Mouse (Mus musculus) testis, adult 2 months (tissue): ENCODE measurements around the gene 1600014C23Rik. TPM values are rescaled to one million over a fixed set of nuclear protein-coding genes. Genes with fewer than 3 reads are reported as not detected.

ENCODE experiments used
- H3K27ac ChIP-seq: fragments of 200-500 bp; 2 replicates; pipeline ENCODE4 v1.5.1; 2012; ENCODE audit warnings: low read depth, low read length; ENCODE audit not compliant: control insufficient read depth, insufficient read depth
- H3K27me3 ChIP-seq: fragments of 200-500 bp; 2 replicates; pipeline ENCODE4 v1.6.1; 2012; ENCODE audit warnings: mild to moderate bottlenecking, low read length, moderate library complexity; ENCODE audit not compliant: control insufficient read depth, insufficient read depth
- H3K36me3 ChIP-seq: fragments of 200-500 bp; 2 replicates; pipeline ENCODE4 v1.6.1; 2012; ENCODE audit warnings: mild to moderate bottlenecking, low read length; ENCODE audit not compliant: control insufficient read depth, insufficient read depth
- H3K4me1 ChIP-seq: fragments of 200-500 bp; 2 replicates; pipeline ENCODE4 v1.6.1; 2012; ENCODE audit warnings: low read length; ENCODE audit not compliant: control insufficient read depth, insufficient read depth
- H3K4me3 ChIP-seq: fragments of 200-500 bp; 2 replicates; pipeline ENCODE4 v1.5.1; 2012; ENCODE audit warnings: low read depth, mild to moderate bottlenecking, low read length, moderate library complexity, mixed read lengths; ENCODE audit not compliant: control insufficient read depth
- CTCF ChIP-seq: fragments of 200-500 bp; IDR thresholded peaks from 2 replicates; pipeline ENCODE4 v1.5.1; 2012; ENCODE audit warnings: low read depth, mild to moderate bottlenecking, inconsistent platforms, low read length, moderate library complexity; ENCODE audit not compliant: control insufficient read depth, insufficient read depth, insufficient replicate concordance
- POLR2A ChIP-seq: fragments of 200-500 bp; IDR thresholded peaks from 2 replicates; pipeline ENCODE4 v1.6.1; 2012; ENCODE audit warnings: low read depth, mild to moderate bottlenecking, inconsistent platforms, low read length, moderate library complexity; ENCODE audit not compliant: control insufficient read depth
- polyA plus RNA-seq: library from polyadenylated mRNA; depleted of rRNA; stranded (reverse); fragments of >200 nt; gene quantifications from 2 replicates; pipeline ENCODE4 v1.2.3, GENCODE M21; 2012

Gene 1600014C23Rik
- polyA plus RNA-seq, 1 experiment: 0.36 TPM

DNA sequence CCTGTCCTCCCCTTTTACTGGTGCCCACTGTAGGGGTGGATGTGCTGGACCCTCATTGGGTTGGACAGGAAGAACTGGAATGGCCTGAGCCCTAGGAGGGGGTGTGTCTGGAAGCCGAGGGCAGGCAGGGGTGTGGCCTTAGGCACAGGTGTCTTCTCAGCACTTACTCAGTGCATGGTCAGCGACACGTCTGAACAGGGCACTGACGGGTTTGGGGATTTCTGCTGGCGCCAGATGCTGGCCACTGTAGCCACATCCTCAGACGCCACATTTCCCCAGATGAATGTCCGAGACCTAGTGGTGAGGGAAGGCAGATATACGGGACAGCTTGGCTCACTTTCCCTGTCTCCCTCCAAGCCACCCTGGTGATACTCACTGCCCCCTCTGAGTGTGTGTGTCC is 18.4 kb upstream of the 1600014C23Rik start:
- Histone ChIP-seq H3K4me3 (no peak overlapping the region), H3K27ac (no peak overlapping the region), H3K36me3 (no peaks in the 10 kb centered on the region), H3K27me3 (no peaks in the 10 kb centered on the region), H3K4me1 (peaks cover 12% of the 10 kb centered on the region)
- TF ChIP-seq CTCF: no peak
- TF ChIP-seq POLR2A: no peak

DNA sequence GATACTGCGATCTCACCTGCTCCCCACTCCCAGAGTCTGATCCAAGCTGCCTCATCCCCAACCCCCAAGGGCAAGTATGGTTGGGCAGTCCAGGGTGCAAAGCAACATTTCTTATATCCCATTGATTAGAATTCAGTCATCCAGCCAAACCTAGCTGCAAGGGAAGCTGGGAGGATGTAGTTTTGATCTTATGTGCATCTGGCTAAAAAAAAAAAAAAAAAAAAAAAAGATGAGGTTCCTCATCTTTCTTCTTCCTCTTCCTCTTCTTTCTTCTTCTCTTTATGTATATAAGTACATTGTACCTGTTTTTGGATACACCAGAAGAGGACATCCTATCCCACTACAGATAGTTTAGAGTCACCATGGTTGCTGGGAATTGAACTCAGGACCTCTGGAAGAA is 17.7 kb upstream of the 1600014C23Rik start:
- Histone ChIP-seq H3K27me3 (no peaks in the 10 kb centered on the region), H3K4me3 (no peak overlapping the region), H3K36me3 (no peaks in the 10 kb centered on the region), H3K4me1 (peaks cover 12% of the 10 kb centered on the region), H3K27ac (no peak overlapping the region)
- TF ChIP-seq POLR2A: no peak
- no peak for TF ChIP-seq CTCF

DNA sequence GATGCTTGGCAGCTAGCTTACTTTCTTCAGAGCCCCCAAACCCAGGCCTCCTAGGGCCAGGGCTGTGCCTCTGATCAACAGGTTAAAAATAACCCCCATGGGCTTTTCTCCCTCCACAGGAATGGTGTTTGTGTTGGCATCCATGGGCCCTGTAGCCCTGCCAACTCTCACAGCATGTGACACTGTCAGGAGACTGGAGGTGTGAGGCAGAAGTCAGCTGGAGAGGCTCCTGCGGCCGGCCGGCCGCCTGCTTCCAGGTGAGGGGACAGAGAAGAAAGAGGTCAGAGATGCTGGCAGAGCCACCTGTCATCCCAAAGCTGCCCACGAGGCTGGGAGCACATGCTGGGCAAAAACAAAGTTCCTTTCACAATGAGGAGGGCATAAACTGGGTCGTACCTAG is 15.5 kb upstream of the 1600014C23Rik start:
- peak overlapping the region; percentile 78; the same call in 1 of the 2 replicates for H3K4me3 ChIP-seq
- TF ChIP-seq POLR2A: no peak
- TF ChIP-seq CTCF: no peak
- H3K4me1 ChIP-seq: peaks cover 12% of the 10 kb centered on the region
- no peak overlapping the region for H3K27ac ChIP-seq
- no peaks in the 10 kb centered on the region for H3K36me3 ChIP-seq
- H3K27me3 ChIP-seq: no peaks in the 10 kb centered on the region

- Histone ChIP-seq H3K4me3 (peak overlapping the region; percentile 78), H3K36me3 (no peaks in the 10 kb centered on the region), H3K27ac (peak overlapping the region; percentile 33; the same call in 1 of the 2 replicates), H3K27me3 (no peaks in the 10 kb centered on the region), H3K4me1 (peaks cover 12% of the 10 kb centered on the region)
- TF ChIP-seq POLR2A: no peak
- TF ChIP-seq CTCF: peak; percentile 92
Measured at GRCm38 (mm10) chr17:45747858-45748785, 14.5 kb upstream of the 1600014C23Rik start.

- Histone ChIP-seq H3K4me1 (peaks cover 12% of the 10 kb centered on the region), H3K27ac (no peak overlapping the region), H3K4me3 (no peak overlapping the region)
Measured at GRCm38 (mm10) chr17:45747293-45747692, 13.6 kb upstream of the 1600014C23Rik start.

DNA sequence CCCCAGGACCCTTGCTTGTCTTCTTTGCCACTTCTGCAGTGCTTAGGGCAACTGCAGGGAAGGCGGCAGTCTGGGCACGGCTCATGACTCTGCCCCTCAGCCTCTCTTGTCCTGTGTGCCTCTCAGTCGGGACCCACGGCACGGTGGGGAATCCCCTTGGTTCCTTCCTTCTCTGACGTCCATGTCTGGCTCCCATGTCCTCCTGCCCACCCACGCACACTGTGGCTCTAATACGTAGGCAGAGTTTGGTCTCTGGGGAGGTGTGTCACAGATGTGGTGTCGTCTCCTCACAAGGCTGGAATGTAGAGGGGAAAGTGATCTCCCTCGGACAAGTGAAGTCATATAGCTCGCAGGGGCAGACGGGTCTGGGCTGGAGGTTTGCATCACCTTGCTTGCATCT is 13.1 kb upstream of the 1600014C23Rik start:
- H3K4me1 ChIP-seq: peaks cover 12% of the 10 kb centered on the region
- no peaks in the 10 kb centered on the region for H3K36me3 ChIP-seq
- H3K27ac ChIP-seq: no peak overlapping the region
- no peak overlapping the region for H3K4me3 ChIP-seq
- no peaks in the 10 kb centered on the region for H3K27me3 ChIP-seq
- TF ChIP-seq CTCF (0 out of 2 replicates have a peak, but pooled peaks have one; percentile 4), POLR2A (no peak)

More at GRCm38 (mm10) chr17:45747293-45747692, 13.6 kb upstream of the 1600014C23Rik start:
- H3K36me3 ChIP-seq: no peaks in the 10 kb centered on the region
- no peaks in the 10 kb centered on the region for H3K27me3 ChIP-seq
- TF ChIP-seq POLR2A (no peak), CTCF (no peak)

GRCm38 (mm10) chr17:45745629-45746028 is 12.0 kb upstream of the 1600014C23Rik start:
- Histone ChIP-seq H3K4me3 (no peak overlapping the region), H3K27ac (no peak overlapping the region), H3K27me3 (no peaks in the 10 kb centered on the region), H3K36me3 (no peaks in the 10 kb centered on the region), H3K4me1 (peaks cover 12% of the 10 kb centered on the region)
- TF ChIP-seq POLR2A (no peak), CTCF (no peak)

DNA sequence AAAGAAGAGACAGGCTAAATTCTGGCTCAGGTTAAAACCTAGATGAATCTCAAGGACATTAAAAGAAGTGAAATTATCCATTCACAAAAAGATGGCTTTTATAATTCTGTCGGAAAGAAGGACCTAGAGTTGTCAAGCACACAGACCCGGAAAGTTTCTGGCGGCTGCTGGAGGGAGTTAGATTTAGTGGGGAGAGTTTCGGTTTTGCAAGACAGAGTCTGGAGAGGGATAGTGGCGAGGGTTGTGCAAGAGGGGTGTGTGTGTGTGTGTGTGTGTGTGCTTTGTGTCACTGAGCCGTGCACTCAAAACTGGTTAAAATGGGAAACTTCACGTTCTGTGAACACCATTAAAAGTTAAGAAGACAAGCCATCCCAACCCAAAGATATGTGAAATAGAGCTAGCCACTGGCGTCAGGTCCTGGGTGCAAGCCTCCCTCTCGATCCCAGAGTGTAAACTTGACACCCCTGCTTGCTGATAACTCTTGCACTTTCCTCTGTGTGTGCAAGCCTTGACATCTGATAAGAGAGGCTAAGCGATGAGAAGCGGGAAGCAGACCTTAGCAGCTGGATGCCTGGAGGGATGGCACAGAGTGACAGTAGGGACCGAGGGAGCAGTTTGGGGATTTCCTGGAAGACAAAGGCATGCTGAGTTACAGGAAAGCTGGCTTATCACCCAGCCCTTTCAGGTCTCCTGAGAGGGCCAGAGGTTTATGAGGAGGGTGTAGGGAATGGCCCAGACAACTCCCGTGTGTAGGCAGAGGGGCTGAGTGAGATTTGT is 8.9 kb upstream of the 1600014C23Rik start:
- H3K36me3 ChIP-seq: no peaks in the 10 kb centered on the region
- no peaks in the 10 kb centered on the region for H3K27me3 ChIP-seq
- TF ChIP-seq CTCF (no peak), POLR2A (no peak)
- H3K4me1 ChIP-seq: no peaks in the 10 kb centered on the region; the same call in 1 of the 2 replicates
- H3K4me3 ChIP-seq: no peak overlapping the region
- H3K27ac ChIP-seq: no peak overlapping the region
